Mouse (Mus musculus) bone marrow, adult 2 months (tissue): Measurements from ENCODE around the gene Plgrkt. TPM values are rescaled to one million over a fixed set of nuclear protein-coding genes. Genes with fewer than 3 reads are reported as not detected.
A peak's percentile ranks its signal among the peaks of the same experiment; 100 is the strongest.
"Not testable (repeated sequence)": the region's sequence is repeated elsewhere in the genome, so short reads cannot be mapped to it uniquely, and the experiment has no call there.

ENCODE experiments used
- H3K27ac ChIP-seq: fragments of 200-500 bp; 2 replicates; pipeline ENCODE4 v1.5.1; 2012; ENCODE audit warnings: low read depth, mild to moderate bottlenecking, control low read depth, inconsistent platforms, low read length; ENCODE audit not compliant: control insufficient read depth, poor library complexity, insufficient read depth
- H3K4me1 ChIP-seq: fragments of 200-500 bp; 2 replicates; pipeline ENCODE4 v1.6.1; 2011; ENCODE audit warnings: low read length; ENCODE audit not compliant: control insufficient read depth, insufficient read depth
- H3K4me3 ChIP-seq: fragments of 200-500 bp; replicated peaks from 2 replicates; pipeline ENCODE3; 2011; ENCODE audit warnings: mild to moderate bottlenecking, low read depth, low read length, control low read depth; ENCODE audit not compliant: control insufficient read depth
- CTCF ChIP-seq: fragments of 200-500 bp; IDR thresholded peaks from 2 replicates; pipeline ENCODE4 v1.5.1; 2011; ENCODE audit warnings: low read length, control low read depth; ENCODE audit not compliant: control insufficient read depth, insufficient read depth
- POLR2A ChIP-seq: fragments of 200-500 bp; IDR thresholded peaks from 2 replicates; pipeline ENCODE4 v1.6.1; 2011; ENCODE audit warnings: low read depth, mild to moderate bottlenecking, control low read depth, low read length, borderline replicate concordance; ENCODE audit not compliant: control insufficient read depth
- WGBS: fragments of 180-500 bp; shearing (Covaris S2); methylation state at CpG from one replicate; pipeline ENCODE4 v1.1.7; 2018; 5-methylcytosine and 5-hydroxymethylcytosine counted together
- polyA plus RNA-seq: library from polyadenylated mRNA; stranded (reverse); fragments of >200 nt; gene quantifications from 2 replicates; pipeline ENCODE4 v1.2.4, GENCODE M21; 2011; ENCODE audit warnings: low replicate concordance; ENCODE audit not compliant: missing spikeins, insufficient read depth, insufficient read length

Plgrkt gene
- polyA plus RNA-seq, result 38.5 and 55.8 TPM in 2 replicates

- peak within 1 kb of the TSS; percentile 89 for H3K4me3 ChIP-seq
- TF ChIP-seq POLR2A (peak; percentile 90), CTCF (no peak)
- under 1% methylated on average over 26 of the region's 26 CpGs for WGBS
- H3K27ac ChIP-seq, result peak within 1 kb of the TSS; percentile 86
- H3K4me1 ChIP-seq, result peaks cover 3% of the 10 kb centered on the region; the same call in 1 of the 2 replicates
These were observed at the start of gene Plgrkt, which contains the start of gene Cd274 for GRCm38 (mm10) chr19:29366969-29367622. Gene Plgrkt, minus strand, starts transcription at chr19:29367390. Gene Cd274, plus strand, starts transcription at chr19:29367455.

DNA sequence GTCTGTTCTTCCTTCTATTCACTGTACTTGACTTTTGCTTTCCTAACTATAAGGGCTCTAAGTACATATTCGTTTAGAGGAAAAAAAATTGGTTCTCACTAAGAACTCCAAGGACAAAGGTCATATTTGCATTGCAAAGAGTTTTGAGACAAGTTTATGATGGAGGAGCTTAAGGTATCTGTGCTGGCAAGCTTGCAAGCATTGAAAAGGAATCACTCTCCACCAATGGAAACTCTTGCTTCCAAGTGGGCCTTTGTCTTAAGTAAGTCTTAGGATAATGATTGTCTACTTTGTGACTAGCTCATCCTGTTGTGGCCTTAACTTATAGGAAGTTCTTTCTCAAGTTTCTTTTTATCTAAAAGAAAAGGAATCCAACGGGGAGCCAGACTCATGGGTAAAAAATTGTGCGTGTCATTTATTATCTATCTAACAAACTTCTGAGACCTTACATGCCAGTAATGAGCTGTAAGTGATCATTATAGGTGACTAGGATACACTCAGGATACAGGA lies 49.3 kb upstream of the Plgrkt start:
- no peak overlapping the region for H3K27ac ChIP-seq
- TF ChIP-seq CTCF, result no peak
- TF ChIP-seq POLR2A, result no peak
- WGBS, result 56% methylated on average over 3 of the region's 3 CpGs

GRCm38 (mm10) chr19:29414917-29415316 lies 47.7 kb upstream of the Plgrkt start:
- H3K4me3 ChIP-seq, H3K27ac ChIP-seq: not testable (repeated sequence)
- H3K4me1 ChIP-seq, result peaks cover 10% of the 10 kb centered on the region

More for the DNA sequence above, 49.3 kb upstream of the Plgrkt start:
- Histone ChIP-seq H3K4me1 (peaks cover 10% of the 10 kb centered on the region), H3K4me3 (no peak overlapping the region)

GRCm38 (mm10) chr19:29414513-29414912 lies 47.3 kb upstream of the Plgrkt start:
- no peak for TF ChIP-seq POLR2A
- TF ChIP-seq CTCF, result no peak
- H3K4me1 ChIP-seq, result peaks cover 10% of the 10 kb centered on the region
- H3K27ac ChIP-seq, result no peak overlapping the region
- WGBS, result 42% methylated on average over 3 of the region's 3 CpGs
- no peak overlapping the region for H3K4me3 ChIP-seq

- H3K4me3 ChIP-seq, result no peak overlapping the region
- H3K4me1 ChIP-seq, result peaks cover 5% of the 10 kb centered on the region; the same call in 1 of the 2 replicates
- TF ChIP-seq POLR2A, result no peak
- H3K27ac ChIP-seq, result no peak overlapping the region
- 89% methylated on average over 6 of the region's 6 CpGs for WGBS
These were observed 45.6 kb upstream of the Plgrkt start for GRCm38 (mm10) chr19:29412476-29413420.

DNA sequence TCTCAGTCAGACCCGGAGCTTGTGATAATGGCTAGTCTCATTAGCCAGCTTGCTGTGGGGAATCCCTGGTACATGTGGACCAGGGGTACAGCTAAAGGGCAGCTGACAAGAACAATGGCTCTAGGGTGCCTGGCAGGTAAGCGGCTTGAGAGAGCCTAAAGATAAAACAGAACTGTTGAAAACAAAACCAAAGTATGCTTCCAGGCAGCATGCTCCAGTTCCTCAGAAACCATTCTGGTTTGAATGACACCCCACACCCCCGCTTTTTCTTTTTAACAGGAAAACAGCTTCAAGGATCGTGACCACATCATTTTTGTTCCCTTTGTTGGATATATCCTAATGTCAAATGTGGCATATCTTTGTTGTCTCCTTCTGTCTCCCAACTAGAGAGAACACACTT lies 43.4 kb upstream of the Plgrkt start, which contains the start of gene Pdcd1lg2:
Gene Pdcd1lg2 (plus strand): TSS at position 301 of the 400 bp plus-strand sequence.
- 75% methylated on average over 4 of the region's 4 CpGs for WGBS
- no peak within 1 kb of the TSS for H3K4me3 ChIP-seq
- no peak within 1 kb of the TSS for H3K27ac ChIP-seq
- TF ChIP-seq CTCF (no peak), POLR2A (no peak)
- peaks cover 3% of the 10 kb centered on the region; the same call in 1 of the 2 replicates for H3K4me1 ChIP-seq

DNA sequence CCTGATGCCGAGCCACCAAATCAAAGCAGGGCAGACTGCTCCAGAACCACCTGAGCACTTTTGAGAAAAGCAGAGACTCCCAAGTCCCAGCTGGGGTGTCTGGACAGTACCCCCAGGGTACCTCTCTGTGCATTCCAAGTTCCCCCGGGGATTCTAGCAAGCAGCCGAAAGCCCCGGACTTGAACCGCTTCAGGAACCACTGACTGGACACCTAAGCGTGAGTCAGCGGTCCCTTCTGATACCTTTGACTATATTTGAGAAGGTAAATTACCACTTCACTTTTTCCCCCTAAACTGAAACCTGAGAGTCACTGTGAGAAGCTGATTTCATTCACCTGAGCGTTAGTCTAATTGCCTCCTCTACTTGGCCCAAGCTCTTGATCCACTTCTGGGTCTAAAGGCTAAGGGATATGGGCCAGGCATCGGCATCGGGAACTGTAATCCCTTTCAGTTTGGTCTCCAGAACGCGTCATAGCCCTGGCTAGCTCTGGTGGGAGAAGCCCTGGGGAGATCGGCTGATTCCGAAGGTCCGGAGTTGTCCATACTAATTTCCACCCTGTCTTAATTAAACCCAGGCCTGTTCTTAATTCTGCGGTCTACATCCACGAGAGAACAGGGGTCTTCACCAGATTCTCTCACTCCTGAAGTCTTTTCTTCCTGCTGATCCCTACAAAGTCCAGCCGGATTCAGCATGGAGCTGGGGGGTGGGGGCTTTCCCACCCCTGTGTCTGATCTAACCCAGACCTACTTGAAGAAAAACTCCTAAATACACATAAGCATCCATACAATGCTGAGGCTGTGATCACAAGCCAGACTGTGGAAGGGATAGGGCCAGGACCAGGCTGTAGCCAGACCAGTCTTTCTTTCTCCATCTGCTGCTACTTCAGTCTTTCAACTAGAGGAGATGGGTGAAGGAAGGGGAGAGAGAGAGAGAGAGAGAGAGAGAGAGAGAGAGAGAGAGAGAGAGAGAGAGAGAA lies 39.1 kb upstream of the Plgrkt start:
- WGBS, result 89% methylated on average over 18 of the region's 18 CpGs
- H3K4me1 ChIP-seq, result peaks cover 1% of the 10 kb centered on the region; the same call in 1 of the 2 replicates
- TF ChIP-seq POLR2A (no peak), CTCF (no peak)
- no peak overlapping the region for H3K27ac ChIP-seq
- no peak overlapping the region for H3K4me3 ChIP-seq
